ENCODE assay signal across 8 mouse cellular contexts in genomic region chr5:147075103-147076025, GRCm38 (mm10). TPM values are rescaled to one million over a fixed set of nuclear protein-coding genes. Genes with fewer than 3 reads are reported as not detected.
DNase-seq lines count a peak whose midpoint lies in the region; ATAC-seq and TF ChIP-seq lines count a peak whose summit lies in the region.

No protein-coding gene starts in this region.

- H3K79me2 ChIP-seq in myocyte (ENCODE audit: control insufficient read depth, insufficient read depth): peaks cover 36% of the 10 kb centered on the region

- H3K4me3 ChIP-seq in hindbrain, embryonic 10.5 days: peak overlapping the region; percentile 91
- H3K4me3 ChIP-seq in limb, embryonic 14.5 days (replicated peaks; ENCODE audit: low read length): peak overlapping the region; percentile 84
- peak overlapping the region; percentile 76 for H3K4me3 ChIP-seq in myocyte

- 18% methylated on average over 21 of the region's 21 CpGs for WGBS in hindbrain, embryonic 10.5 days
- WGBS in limb, embryonic 14.5 days: 15% methylated on average over 21 of the region's 21 CpGs

- peaks cover 38% of the 10 kb centered on the region for H3K4me1 ChIP-seq in hindbrain, embryonic 10.5 days (replicated peaks)
- peaks cover 13% of the 10 kb centered on the region for H3K4me1 ChIP-seq in limb, embryonic 14.5 days (ENCODE audit: control insufficient read depth, insufficient read depth, low read length)

- ATAC-seq in limb, embryonic 14.5 days (ENCODE audit: low FRiP score, low read depth): no peak

- no peaks in the 10 kb centered on the region for H3K9me3 ChIP-seq in hindbrain, embryonic 10.5 days
- H3K9me3 ChIP-seq in limb, embryonic 14.5 days (ENCODE audit: control insufficient read depth, low read length): no peaks in the 10 kb centered on the region

- H3K4me2 ChIP-seq in limb, embryonic 14.5 days (replicated peaks; ENCODE audit: low read depth, low read length, severe bottlenecking): peak overlapping the region; percentile 97
- peak overlapping the region; percentile 95 for H3K4me2 ChIP-seq in myocyte (ENCODE audit: low read depth)

- no peaks in the 10 kb centered on the region; the same call in 1 of the 2 replicates for H3K27me3 ChIP-seq in hindbrain, embryonic 10.5 days (ENCODE audit: insufficient read depth, poor library complexity, severe bottlenecking)
- no peaks in the 10 kb centered on the region for H3K27me3 ChIP-seq in limb, embryonic 14.5 days (ENCODE audit: control insufficient read depth, insufficient read depth, low read length)
- H3K27me3 ChIP-seq in myocyte (ENCODE audit: control insufficient read depth, insufficient read depth, insufficient read length): no peaks in the 10 kb centered on the region

- peak; percentile 43 for DNase-seq in adrenal gland, adult 2 months
- no peak for DNase-seq in adrenal gland, adult (ENCODE audit: inconsistent age in 2 of 2, low spot score in 1 of 2)
- DNase-seq in c-Kit-positive CD71-positive TER-119-negative erythroid progenitor cells, embryonic 14.5 days (ENCODE audit: low read depth): peak; percentile 35
- DNase-seq in hindbrain, embryonic 10.5 days (ENCODE audit: low spot score): no peak
- DNase-seq in limb, embryonic 14.5 days (ENCODE audit: low spot score): peak; percentile 50
- DNase-seq in ovary, postnatal 10 days (ENCODE audit: low spot score): no peak
- DNase-seq in gastrocnemius, postnatal 10 days: no peak

- peaks cover 17% of the 10 kb centered on the region for H3K36me3 ChIP-seq in hindbrain, embryonic 10.5 days
- H3K36me3 ChIP-seq in limb, embryonic 14.5 days (ENCODE audit: control insufficient read depth, insufficient read depth, low read length): peaks cover 7% of the 10 kb centered on the region; the same call in 1 of the 2 replicates
- H3K36me3 ChIP-seq in myocyte (ENCODE audit: control insufficient read depth, insufficient read depth): peaks cover 11% of the 10 kb centered on the region

- TF ChIP-seq POLR2A in limb, embryonic 14.5 days (IDR thresholded peaks at IDR 0.05; ENCODE audit: borderline replicate concordance, extremely low read depth, insufficient read depth, insufficient read length): no peak
- no peak for TF ChIP-seq POLR2A in myocyte (IDR thresholded peaks at IDR 0.05; ENCODE audit: insufficient read length, low read depth)

- H3ac ChIP-seq in myocyte (ENCODE audit: control insufficient read depth, insufficient read length): peak overlapping the region; percentile 18

- H3K27ac ChIP-seq in hindbrain, embryonic 10.5 days: peak overlapping the region; percentile 91
- peak overlapping the region; percentile 76; the same call in 1 of the 2 replicates for H3K27ac ChIP-seq in limb, embryonic 14.5 days (replicated peaks; ENCODE audit: low read depth, low read length)

- peak overlapping the region; percentile 73 for H3K9ac ChIP-seq in limb, embryonic 14.5 days (ENCODE audit: low read depth, low read length, severe bottlenecking)

TF ChIP-seq in myocyte, 11 proteins besides CTCF, POLR2A, EP300 and RAD21:
- TF ChIP-seq REST (IDR thresholded peaks at IDR 0.05; ENCODE audit: insufficient read depth, insufficient read length): no peak
- TF ChIP-seq SRF (IDR thresholded peaks at IDR 0.05; ENCODE audit: control insufficient read depth, insufficient read length, low read depth): no peak
- TF ChIP-seq TCF3 (IDR thresholded peaks at IDR 0.05; ENCODE audit: insufficient read length, low read depth): no peak
- TF ChIP-seq CEBPB (IDR thresholded peaks at IDR 0.05; ENCODE audit: insufficient read depth, poor library complexity, severe bottlenecking): no peak
- TF ChIP-seq E2F4 (IDR thresholded peaks at IDR 0.05; ENCODE audit: insufficient read depth): no peak
- TF ChIP-seq TCF12 (IDR thresholded peaks at IDR 0.05; ENCODE audit: insufficient read depth, poor library complexity, severe bottlenecking): no peak
- TF ChIP-seq USF1 (IDR thresholded peaks at IDR 0.05; ENCODE audit: low read depth): no peak
- no peak for TF ChIP-seq POLR2AphosphoS2 (IDR thresholded peaks at IDR 0.05; ENCODE audit: insufficient read length, low read depth)
- no peak for TF ChIP-seq MYOD1 (IDR thresholded peaks at IDR 0.05; ENCODE audit: control insufficient read depth in 1 of 3, insufficient read length in 2 of 3, low read depth in 2 of 3)
- TF ChIP-seq MYOG (IDR thresholded peaks at IDR 0.05; ENCODE audit: control insufficient read depth in 1 of 3, insufficient read depth in 1 of 3, insufficient read length in 2 of 3, low read depth in 2 of 3): no peak
- no peak for TF ChIP-seq MAX (IDR thresholded peaks at IDR 0.05; ENCODE audit: low read depth)

RNA-seq across cellular contexts. Expression of gene Lnx2, which starts 1.0 kb away (rescaled TPM):
- total RNA-seq in adrenal gland, adult 2 months (2021): 10 to 100 TPM; 13.0 to 13.4 TPM
- polyA plus RNA-seq in adrenal gland, adult 2 months (2012; rRNA removed): 33.1 and 38.5 TPM in 2 replicates
- polyA plus RNA-seq in hindbrain, embryonic 10.5 days (2016; fragmentation: Nextera tagmentation; extraction: Ambion mirVana): 8.2 and 8.4 TPM in 2 replicates
- 13.7 and 16.9 TPM in 2 replicates for polyA plus RNA-seq in limb, embryonic 14.5 days (2012; rRNA removed)
- 13.7 and 15.8 TPM in 2 replicates for polyA plus RNA-seq in limb, embryonic 14.5 days (2014; fragmentation: Nextera tagmentation; extraction: Ambion mirVana)
- polyA plus RNA-seq in myocyte (2012; fragmentation: generic; extraction: Trizol): 2.2 TPM
- total RNA-seq in gastrocnemius, postnatal 10 days (2021): 1 to 10 TPM; 6.7 to 7.4 TPM

RNA-seq across cellular contexts. Expression of gene Polr1d, which starts 1.5 kb away (rescaled TPM):
- 100 to 1,000 TPM; 111 to 124 TPM for total RNA-seq in adrenal gland, adult 2 months (2021)
- polyA plus RNA-seq in adrenal gland, adult 2 months (2012; rRNA removed): 42.9 and 45.9 TPM in 2 replicates
- polyA plus RNA-seq in hindbrain, embryonic 10.5 days (2016; fragmentation: Nextera tagmentation; extraction: Ambion mirVana): 124 and 127 TPM in 2 replicates
- polyA plus RNA-seq in limb, embryonic 14.5 days (2012; rRNA removed): 82.7 and 104 TPM in 2 replicates
- polyA plus RNA-seq in limb, embryonic 14.5 days (2014; fragmentation: Nextera tagmentation; extraction: Ambion mirVana): 144 and 148 TPM in 2 replicates
- polyA plus RNA-seq in myocyte (2012; fragmentation: generic; extraction: Trizol): 92.4 TPM
- 100 to 1,000 TPM; 103 to 116 TPM for total RNA-seq in gastrocnemius, postnatal 10 days (2021)

Comparison
In these comparisons a context has a peak if more than half of its experiments do, and no peak if none do; other contexts are left out.
1. DNase-seq: peak in adrenal gland, adult 2 months (single experiment), c-Kit-positive CD71-positive TER-119-negative erythroid progenitor cells, embryonic 14.5 days (single experiment) and limb, embryonic 14.5 days (single experiment); none in adrenal gland, adult (0 of 2), hindbrain, embryonic 10.5 days (single experiment), ovary, postnatal 10 days (single experiment) and gastrocnemius, postnatal 10 days (single experiment).
2. Peak in every context shown above with its lines, with median percentiles within 50 percentile points of each other: H3K4me3 ChIP-seq.